Mouse (Mus musculus): ENCODE results near the gene Slc2a6.

GRCm38 (mm10) chr2:27067124-27067523 is 39.3 kb upstream of the Slc2a6 start:
- no peak for TF ChIP-seq CTCF (IDR thresholded peaks at IDR 0.05; ENCODE audit: low read depth, low read length)
- no peak for TF ChIP-seq GATA1 (IDR thresholded peaks at IDR 0.05; ENCODE audit: borderline replicate concordance, low read length)

All from G1E (cell line).